In the genomic region with DNA sequence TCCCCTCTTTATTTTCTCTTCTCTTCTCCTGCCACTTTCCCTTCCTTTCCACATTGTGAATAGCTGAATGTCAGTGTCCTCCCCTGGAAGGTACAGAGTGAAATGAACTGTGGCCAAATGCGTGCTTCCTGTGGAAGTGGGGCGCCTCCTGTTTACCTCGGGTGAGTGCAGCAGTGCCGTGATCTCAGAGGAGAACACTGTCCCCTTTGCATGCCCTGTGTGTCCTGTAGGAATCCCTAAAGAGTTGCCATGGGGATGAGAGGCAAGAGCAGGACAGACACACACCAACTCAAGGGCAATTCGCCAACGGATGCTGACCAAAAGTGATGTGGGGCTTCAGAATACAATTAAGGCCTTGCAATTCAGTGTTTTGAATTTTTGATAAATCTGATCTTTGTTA, we compare ENCODE assay signal across 18 mouse cellular contexts.
A peak's percentile ranks its signal among the peaks of the same experiment; 100 is the strongest.
DNase-seq lines count a peak whose midpoint lies in the region; ATAC-seq and TF ChIP-seq lines count a peak whose summit lies in the region.
"Had no signal": no experiment of that assay in that cellular context is flagged by ENCODE, and none has a peak within 500 bp of the region (broad histone marks: within the 10 kb centered on the region; RNA-seq: fewer than 3 reads in every experiment).

No protein-coding gene starts in this region.

- H3K9me3 ChIP-seq in hindbrain, embryonic 15.5 days, result no peaks in the 10 kb centered on the region
- no peaks in the 10 kb centered on the region for H3K9me3 ChIP-seq in forebrain, embryonic 15.5 days
- H3K9me3 ChIP-seq: liver, embryonic 13.5 days had no signal

- no peak overlapping the region for H3K4me3 ChIP-seq in cerebellum, adult 2 months (replicated peaks; ENCODE audit: insufficient read depth, low read depth, low read length)
- no peak overlapping the region for H3K4me3 ChIP-seq in hindbrain, embryonic 15.5 days
- no peak overlapping the region for H3K4me3 ChIP-seq in forebrain, embryonic 15.5 days
- H3K4me3 ChIP-seq: erythroblast, embryonic 14.5 days; liver, embryonic 13.5 days; myocyte had no signal

- TF ChIP-seq POLR2A in cerebellum, adult 2 months (IDR thresholded peaks at IDR 0.05; ENCODE audit: borderline replicate concordance, insufficient read depth, low read length), result no peak

- ATAC-seq in hindbrain, embryonic 15.5 days (ENCODE audit: low FRiP score, low read depth), result peak; percentile 43; the same call in 1 of the 2 replicates
- ATAC-seq in forebrain, embryonic 15.5 days (replicated peaks), result no peak
- ATAC-seq: CD4-positive, CD25-positive, alpha-beta regulatory T cell, adult 4 months; intestine, embryonic 16.5 days had no signal

- no peak overlapping the region for H3K9ac ChIP-seq in hindbrain, embryonic 15.5 days
- no peak overlapping the region for H3K9ac ChIP-seq in forebrain, embryonic 15.5 days (replicated peaks)
- H3K9ac ChIP-seq: liver, embryonic 13.5 days had no signal

- peak; percentile 8 for DNase-seq in kidney, postnatal 14 days
- DNase-seq in kidney, adult 8-10 months, result no peak
- DNase-seq in cerebellum, adult 2 months, result peak; percentile 51 to 65
- DNase-seq in cerebellum, adult 9-11 months, result peak; percentile 46
- no peak for DNase-seq in right cerebral cortex, postnatal 36 days (ENCODE audit: low spot score in 2 of 2)
- DNase-seq: adrenal gland, postnatal 10 days; gastrocnemius, postnatal 14 days; kidney, postnatal 4 days; layer of hippocampus, postnatal 36 days; liver, embryonic 13.5 days; right cerebral cortex, postnatal 25 days had no signal

- 27% methylated on average over 6 of the region's 6 CpGs for WGBS in cerebellum, adult 2 months
- WGBS in hindbrain, embryonic 15.5 days, result 33% methylated on average over 6 of the region's 6 CpGs
- WGBS in forebrain, embryonic 15.5 days, result 58% methylated on average over 6 of the region's 6 CpGs

- peaks cover 36% of the 10 kb centered on the region for H3K36me3 ChIP-seq in hindbrain, embryonic 15.5 days
- H3K36me3 ChIP-seq in forebrain, embryonic 15.5 days, result peaks cover 42% of the 10 kb centered on the region
- H3K36me3 ChIP-seq: liver, embryonic 13.5 days had no signal

- H3K4me1 ChIP-seq in cerebellum, adult 2 months (ENCODE audit: control insufficient read depth, insufficient read depth, low read length), result peaks cover 11% of the 10 kb centered on the region
- no peaks in the 10 kb centered on the region for H3K4me1 ChIP-seq in hindbrain, embryonic 15.5 days (replicated peaks)
- H3K4me1 ChIP-seq in forebrain, embryonic 15.5 days, result no peaks in the 10 kb centered on the region
- H3K4me1 ChIP-seq: liver, embryonic 13.5 days had no signal

- H3K27me3 ChIP-seq in cerebellum, adult 2 months (ENCODE audit: control insufficient read depth, insufficient read depth, low read length), result no peaks in the 10 kb centered on the region
- H3K27me3 ChIP-seq in hindbrain, embryonic 15.5 days, result no peaks in the 10 kb centered on the region
- no peaks in the 10 kb centered on the region for H3K27me3 ChIP-seq in forebrain, embryonic 15.5 days
- H3K27me3 ChIP-seq: liver, embryonic 13.5 days had no signal

- H3K27ac ChIP-seq in cerebellum, adult 2 months (ENCODE audit: insufficient read depth, low read length), result peak overlapping the region; percentile 52; the same call in 1 of the 2 replicates
- peak overlapping the region; percentile 28; the same call in 1 of the 2 replicates for H3K27ac ChIP-seq in hindbrain, embryonic 15.5 days (replicated peaks)
- H3K27ac ChIP-seq in forebrain, embryonic 15.5 days (replicated peaks), result no peak overlapping the region
- H3K27ac ChIP-seq: liver, embryonic 13.5 days had no signal

- TF ChIP-seq CTCF in cerebellum, adult 2 months (IDR thresholded peaks at IDR 0.05; ENCODE audit: borderline replicate concordance, insufficient read depth, low read depth, low read length), result no peak

- H3K4me2 ChIP-seq in hindbrain, embryonic 15.5 days, result no peak overlapping the region
- H3K4me2 ChIP-seq in forebrain, embryonic 15.5 days (replicated peaks), result no peak overlapping the region
- H3K4me2 ChIP-seq: heart, embryonic 11.5 days; liver, embryonic 13.5 days had no signal

Comparison
In these comparisons a context has a peak if more than half of its experiments do, and no peak if none do; other contexts are left out.
1. DNase-seq: peak in kidney, postnatal 14 days (single experiment), cerebellum, adult 2 months (2 of 2) and cerebellum, adult 9-11 months (single experiment); none in kidney, adult 8-10 months (0 of 2) and right cerebral cortex, postnatal 36 days (0 of 2).